Comparison of ENCODE assay signal across 25 mouse cellular contexts in the genomic region with DNA sequence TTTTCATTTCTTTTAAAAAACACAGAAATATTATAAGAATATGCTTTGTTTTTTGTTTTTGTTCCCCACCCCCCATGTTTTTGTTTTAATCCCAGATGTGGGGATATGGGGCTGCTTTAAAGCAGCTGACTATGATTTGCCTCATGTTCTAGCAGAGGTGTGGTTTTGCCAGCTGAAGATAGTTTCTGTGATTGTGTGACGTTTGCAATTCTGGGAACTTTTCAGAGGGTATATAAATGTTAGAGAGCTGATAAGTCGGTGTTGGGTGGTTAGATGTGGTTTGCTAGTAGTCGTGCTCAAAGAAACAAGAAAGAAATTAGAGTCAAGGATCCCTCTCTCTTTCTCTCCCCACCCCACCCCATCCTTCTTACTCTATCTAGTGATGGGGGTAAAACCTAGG.
"Had no signal": no experiment of that assay in that cellular context is flagged by ENCODE, and none has a peak within 500 bp of the region (broad histone marks: within the 10 kb centered on the region; RNA-seq: fewer than 3 reads in every experiment).

No protein-coding gene starts in this region.

- H3K9me3 ChIP-seq: heart, embryonic 10.5 days; heart, embryonic 12.5 days; hindbrain, embryonic 10.5 days; hindbrain, embryonic 12.5 days; kidney, embryonic 15.5 days; limb, embryonic 13.5 days; limb, embryonic 15.5 days; liver, embryonic 12.5 days had no signal

- H3K27ac ChIP-seq: heart, embryonic 10.5 days; hindbrain, embryonic 10.5 days; hindbrain, embryonic 12.5 days; kidney, embryonic 15.5 days; kidney, postnatal 0 days; limb, embryonic 13.5 days; limb, embryonic 15.5 days; liver, embryonic 12.5 days; liver, embryonic 14.5 days had no signal

- H3K36me3 ChIP-seq: hindbrain, embryonic 12.5 days had no signal

- H3K27me3 ChIP-seq: heart, embryonic 12.5 days; hindbrain, embryonic 12.5 days; kidney, embryonic 15.5 days; limb, embryonic 13.5 days; limb, embryonic 15.5 days; liver, embryonic 12.5 days had no signal

- DNase-seq: gastrocnemius, postnatal 10 days; gastrocnemius, postnatal 25 days; heart, adult 18-20 months; heart, postnatal 10 days; heart, postnatal 4 days; kidney, adult 11 months; kidney, adult 2 months; kidney, adult 9 months; kidney, postnatal 14 days; kidney, postnatal 36 days; layer of hippocampus, adult 9-11 months; layer of hippocampus, postnatal 36 days; left cerebral cortex, postnatal 4 days had no signal

- H3K4me2 ChIP-seq: heart, embryonic 12.5 days; hindbrain, embryonic 12.5 days; kidney, embryonic 15.5 days; limb, embryonic 13.5 days; limb, embryonic 15.5 days; liver, embryonic 12.5 days had no signal

- H3K4me3 ChIP-seq: heart, embryonic 10.5 days; heart, embryonic 12.5 days; hindbrain, embryonic 10.5 days; hindbrain, embryonic 12.5 days; kidney, embryonic 15.5 days; limb, embryonic 13.5 days; limb, embryonic 15.5 days; liver, embryonic 12.5 days had no signal

- H3K9ac ChIP-seq: heart, embryonic 12.5 days; hindbrain, embryonic 12.5 days; kidney, embryonic 15.5 days; limb, embryonic 13.5 days; limb, embryonic 15.5 days; liver, embryonic 12.5 days; liver, embryonic 14.5 days had no signal

- H3K4me1 ChIP-seq: kidney, embryonic 15.5 days; limb, embryonic 15.5 days had no signal

- ATAC-seq: hindbrain, embryonic 16.5 days; intestine, embryonic 16.5 days; liver, embryonic 12.5 days had no signal
